Mouse (Mus musculus) cerebellum, adult 2 months (tissue): ENCODE results near the gene Gtf3c1. TPM values are rescaled to one million over a fixed set of nuclear protein-coding genes. Genes with fewer than 3 reads are reported as not detected.

Experiments
- DNase-seq, 2 experiments: peaks; one replicate each; pipeline ENCODE4 v3.0.0; 2021
- H3K27ac ChIP-seq: fragments of 200-500 bp; 2 replicates; pipeline ENCODE4 v1.5.1; 2012; ENCODE audit warnings: low read length, control low read depth, inconsistent platforms; ENCODE audit not compliant: insufficient read depth
- H3K27me3 ChIP-seq: fragments of 200-500 bp; 2 replicates; pipeline ENCODE4 v1.6.1; 2012; ENCODE audit warnings: inconsistent platforms, mild to moderate bottlenecking, low read length, moderate library complexity; ENCODE audit not compliant: control insufficient read depth, insufficient read depth
- H3K4me1 ChIP-seq: fragments of 200-500 bp; 2 replicates; pipeline ENCODE4 v1.6.1; 2011; ENCODE audit warnings: low read length; ENCODE audit not compliant: control insufficient read depth, insufficient read depth
- H3K4me3 ChIP-seq: fragments of 200-500 bp; replicated peaks from 2 replicates; pipeline ENCODE3; 2011; ENCODE audit warnings: mild to moderate bottlenecking, low read depth, low read length, control low read depth; ENCODE audit not compliant: insufficient read depth
- CTCF ChIP-seq: fragments of 200-500 bp; IDR thresholded peaks from 2 replicates; pipeline ENCODE4 v1.5.1; 2011; ENCODE audit warnings: low read depth, mild to moderate bottlenecking, control low read depth, low read length, moderate library complexity, borderline replicate concordance; ENCODE audit not compliant: insufficient read depth
- POLR2A ChIP-seq: fragments of 200-500 bp; IDR thresholded peaks from 2 replicates; pipeline ENCODE4 v1.6.1; 2011; ENCODE audit warnings: low read length, control low read depth, borderline replicate concordance; ENCODE audit not compliant: insufficient read depth
- WGBS: fragments of 180-500 bp; shearing (Covaris S2); methylation state at CpG from one replicate; pipeline ENCODE4 v1.1.7; 2018; 5-methylcytosine and 5-hydroxymethylcytosine counted together
- polyA plus RNA-seq: library from polyadenylated mRNA; depleted of rRNA; stranded (reverse); fragments of >200 nt; gene quantifications from 2 replicates; pipeline ENCODE4 v1.2.3, GENCODE M21; 2012; rRNA removed

Gene Gtf3c1
- polyA plus RNA-seq, 1 experiment = 51.7 TPM

- H3K4me1 ChIP-seq = no peaks in the 10 kb centered on the region
- H3K27ac ChIP-seq = no peak overlapping the region
- no peak for DNase-seq
- no peak for TF ChIP-seq POLR2A
- H3K27me3 ChIP-seq = no peaks in the 10 kb centered on the region; the same call in 1 of the 2 replicates
- no peak overlapping the region for H3K4me3 ChIP-seq
- 43% methylated on average over 6 of the region's 6 CpGs for WGBS
These were observed 106.8 kb downstream of the Gtf3c1 start for GRCm38 (mm10) chr7:125600612-125601279.

- Histone ChIP-seq H3K4me3 (no peak overlapping the region), H3K27ac (no peak overlapping the region), H3K27me3 (no peaks in the 10 kb centered on the region; the same call in 1 of the 2 replicates), H3K4me1 (no peaks in the 10 kb centered on the region)
- no peak for TF ChIP-seq POLR2A
- TF ChIP-seq CTCF = no peak
- DNase-seq = no peak
- 66% methylated on average over 10 of the region's 10 CpGs for WGBS
These were observed 107.4 kb downstream of the Gtf3c1 start for GRCm38 (mm10) chr7:125600136-125600535.

GRCm38 (mm10) chr7:125599373-125599973 is 108.1 kb downstream of the Gtf3c1 start:
- no peak for TF ChIP-seq POLR2A
- TF ChIP-seq CTCF = no peak
- WGBS = 61% methylated on average over 4 of the region's 4 CpGs
- DNase-seq = no peak

GRCm38 (mm10) chr7:125597516-125598347 is 109.8 kb downstream of the Gtf3c1 start:
- no peak overlapping the region for H3K27ac ChIP-seq
- H3K27me3 ChIP-seq = no peaks in the 10 kb centered on the region; the same call in 1 of the 2 replicates
- 75% methylated on average over 11 of the region's 11 CpGs for WGBS
- no peak overlapping the region for H3K4me3 ChIP-seq
- no peaks in the 10 kb centered on the region for H3K4me1 ChIP-seq
- no peak for DNase-seq
- TF ChIP-seq CTCF (no peak), POLR2A (no peak)

More at GRCm38 (mm10) chr7:125599373-125599973, 108.1 kb downstream of the Gtf3c1 start:
- Histone ChIP-seq H3K4me1 (no peaks in the 10 kb centered on the region), H3K27ac (no peak overlapping the region), H3K27me3 (no peaks in the 10 kb centered on the region; the same call in 1 of the 2 replicates), H3K4me3 (no peak overlapping the region)

GRCm38 (mm10) chr7:125597083-125597482 is 110.5 kb downstream of the Gtf3c1 start:
- H3K27me3 ChIP-seq = no peaks in the 10 kb centered on the region; the same call in 1 of the 2 replicates
- no peak overlapping the region for H3K27ac ChIP-seq
- no peak for DNase-seq
- TF ChIP-seq CTCF = no peak
- TF ChIP-seq POLR2A = no peak
- 89% methylated on average over 9 of the region's 9 CpGs for WGBS
- H3K4me3 ChIP-seq = no peak overlapping the region
- no peaks in the 10 kb centered on the region for H3K4me1 ChIP-seq

- no peaks in the 10 kb centered on the region for H3K27me3 ChIP-seq
- H3K4me3 ChIP-seq = no peak overlapping the region
- H3K4me1 ChIP-seq = no peaks in the 10 kb centered on the region
- DNase-seq = no peak
- 66% methylated on average over 3 of the region's 3 CpGs for WGBS
- no peak for TF ChIP-seq POLR2A
- TF ChIP-seq CTCF = no peak
- no peak overlapping the region for H3K27ac ChIP-seq
These were observed 111.2 kb downstream of the Gtf3c1 start for GRCm38 (mm10) chr7:125596406-125596805.

GRCm38 (mm10) chr7:125593831-125594230 is 113.7 kb downstream of the Gtf3c1 start:
- no peak overlapping the region for H3K4me3 ChIP-seq
- no peaks in the 10 kb centered on the region for H3K4me1 ChIP-seq
- no peak overlapping the region for H3K27ac ChIP-seq
- WGBS = 87% methylated on average over 4 of the region's 4 CpGs
- H3K27me3 ChIP-seq = no peaks in the 10 kb centered on the region
- TF ChIP-seq POLR2A (no peak), CTCF (no peak)
- no peak for DNase-seq

Other genes starting within 250 kb of the Gtf3c1 start
- 25.1 and 26.4 TPM in 2 replicates for gene Nsmce1, start 216.2 kb downstream of the Gtf3c1 start, polyA plus RNA-seq
- 8.6 and 9.3 TPM in 2 replicates for gene Il4ra, start 155.7 kb downstream of the Gtf3c1 start, polyA plus RNA-seq
- 0.39 and 0.63 TPM in 2 replicates for gene Il21r, start 104.4 kb downstream of the Gtf3c1 start, polyA plus RNA-seq
- 11.5 and 11.9 TPM in 2 replicates for gene D430042O09Rik, start 108 bp upstream of the Gtf3c1 start, polyA plus RNA-seq